Comparison of ENCODE assay signal across 14 mouse cellular contexts in the genomic region with DNA sequence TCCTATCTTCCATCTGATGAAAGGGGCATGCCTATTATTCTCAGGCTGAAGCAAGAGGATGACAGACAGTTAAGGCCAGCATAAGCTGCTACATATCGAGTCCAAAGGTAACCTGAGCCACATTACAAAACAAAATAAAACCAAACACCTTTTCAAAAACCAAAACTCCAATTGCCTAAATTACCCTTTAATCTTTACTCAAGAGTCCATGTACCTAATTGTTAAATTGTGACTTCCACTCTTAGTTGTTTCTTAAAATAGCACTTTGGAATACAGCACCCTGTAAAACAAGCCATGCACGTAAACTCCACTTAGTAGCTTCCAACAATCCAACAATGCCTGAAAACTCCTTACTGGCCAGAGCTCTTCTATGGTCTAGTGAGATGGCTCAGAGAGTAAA.
"Had no signal": no experiment of that assay in that cellular context is flagged by ENCODE, and none has a peak within 500 bp of the region (broad histone marks: within the 10 kb centered on the region; RNA-seq: fewer than 3 reads in every experiment).

No protein-coding gene starts in this region.

- H3K27me3 ChIP-seq: limb, embryonic 15.5 days; liver, embryonic 15.5 days; megakaryocyte, embryonic 14.5 days; midbrain, embryonic 15.5 days; neural tube, embryonic 12.5 days had no signal

- H3K9ac ChIP-seq: limb, embryonic 15.5 days; liver, embryonic 15.5 days; lung, embryonic 14.5 days; midbrain, embryonic 15.5 days; neural tube, embryonic 12.5 days had no signal

- H3K9me3 ChIP-seq: limb, embryonic 15.5 days; liver, embryonic 15.5 days; megakaryocyte, embryonic 14.5 days; midbrain, embryonic 15.5 days; neural tube, embryonic 12.5 days had no signal

- H3K36me3 ChIP-seq: limb, embryonic 15.5 days; liver, embryonic 15.5 days; midbrain, embryonic 15.5 days; neural tube, embryonic 12.5 days had no signal

- H3K4me3 ChIP-seq: limb, embryonic 15.5 days; liver, embryonic 15.5 days; midbrain, embryonic 15.5 days; neural tube, embryonic 12.5 days had no signal

- H3K27ac ChIP-seq: kidney, postnatal 0 days; limb, embryonic 15.5 days; liver, embryonic 15.5 days; midbrain, embryonic 15.5 days; neural tube, embryonic 12.5 days had no signal

- H3K4me2 ChIP-seq: limb, embryonic 15.5 days; liver, embryonic 15.5 days; lung, embryonic 14.5 days; midbrain, embryonic 11.5 days; midbrain, embryonic 15.5 days; neural tube, embryonic 12.5 days had no signal

- ATAC-seq: midbrain, embryonic 15.5 days had no signal

- DNase-seq: kidney, adult 11 months; layer of hippocampus, adult 9-11 months; layer of hippocampus, postnatal 36 days; lung, embryonic 14.5 days; lung, postnatal 10 days; lung, postnatal 4 days; right cerebral cortex, postnatal 4 days had no signal
